ENCODE assay signal across 22 mouse cellular contexts in genomic region chr10:97589574-97589973, GRCm38 (mm10). TPM values are rescaled to one million over a fixed set of nuclear protein-coding genes. Genes with fewer than 3 reads are reported as not detected.
A peak's percentile ranks its signal among the peaks of the same experiment; 100 is the strongest.
DNase-seq lines count a peak whose midpoint lies in the region; ATAC-seq and TF ChIP-seq lines count a peak whose summit lies in the region.
"Had no signal": no experiment of that assay in that cellular context is flagged by ENCODE, and none has a peak within 500 bp of the region (broad histone marks: within the 10 kb centered on the region; RNA-seq: fewer than 3 reads in every experiment).

No protein-coding gene starts in this region.

- no peaks in the 10 kb centered on the region for H3K27me3 ChIP-seq in limb, embryonic 13.5 days
- no peaks in the 10 kb centered on the region for H3K27me3 ChIP-seq in limb, embryonic 10.5 days (ENCODE audit: low read depth, poor library complexity, severe bottlenecking)
- H3K27me3 ChIP-seq in heart, embryonic 14.5 days (ENCODE audit: control insufficient read depth, insufficient read depth, low read length): no peaks in the 10 kb centered on the region
- no peaks in the 10 kb centered on the region for H3K27me3 ChIP-seq in limb, embryonic 14.5 days (ENCODE audit: control insufficient read depth, insufficient read depth, low read length)
- H3K27me3 ChIP-seq in thymus, adult 2 months (ENCODE audit: control insufficient read depth, insufficient read depth, low read length): no peaks in the 10 kb centered on the region
- H3K27me3 ChIP-seq: hindbrain, embryonic 13.5 days had no signal

- no peak for DNase-seq in limb, embryonic 10.5 days (ENCODE audit: low spot score)
- DNase-seq in heart, adult 8-10 months (ENCODE audit: low spot score): peak; percentile 52
- no peak for DNase-seq in limb, embryonic 14.5 days (ENCODE audit: low spot score)
- no peak for DNase-seq in thymus, adult 2 months
- no peak for DNase-seq in layer of hippocampus, adult 8-10 months (ENCODE audit: low spot score in 2 of 2)
- DNase-seq in natural killer cell, adult 2 months (ENCODE audit: low spot score in 2 of 2): no peak
- DNase-seq: adrenal gland, postnatal 10 days; cerebellum, adult 2 months; gastrocnemius, postnatal 25 days; kidney, postnatal 4 days; lung, embryonic 14.5 days; midbrain, embryonic 14.5 days had no signal

- no peak overlapping the region for H3K9ac ChIP-seq in limb, embryonic 13.5 days
- no peak overlapping the region for H3K9ac ChIP-seq in heart, embryonic 14.5 days (ENCODE audit: low read length)
- H3K9ac ChIP-seq in limb, embryonic 14.5 days (ENCODE audit: low read depth, low read length, severe bottlenecking): no peak overlapping the region
- H3K9ac ChIP-seq: hindbrain, embryonic 13.5 days; lung, embryonic 14.5 days had no signal

- H3K9me3 ChIP-seq in limb, embryonic 13.5 days: no peaks in the 10 kb centered on the region
- no peaks in the 10 kb centered on the region for H3K9me3 ChIP-seq in limb, embryonic 10.5 days (replicated peaks)
- no peaks in the 10 kb centered on the region for H3K9me3 ChIP-seq in heart, embryonic 14.5 days (ENCODE audit: control insufficient read depth, low read length)
- no peaks in the 10 kb centered on the region for H3K9me3 ChIP-seq in limb, embryonic 14.5 days (ENCODE audit: control insufficient read depth, low read length)
- H3K9me3 ChIP-seq: hindbrain, embryonic 13.5 days had no signal

- no peaks in the 10 kb centered on the region for H3K36me3 ChIP-seq in limb, embryonic 13.5 days
- no peaks in the 10 kb centered on the region for H3K36me3 ChIP-seq in limb, embryonic 10.5 days
- no peaks in the 10 kb centered on the region for H3K36me3 ChIP-seq in heart, embryonic 14.5 days (ENCODE audit: control insufficient read depth, insufficient read depth, low read length)
- H3K36me3 ChIP-seq in limb, embryonic 14.5 days (ENCODE audit: control insufficient read depth, insufficient read depth, low read length): no peaks in the 10 kb centered on the region
- H3K36me3 ChIP-seq in thymus, adult 2 months (ENCODE audit: control insufficient read depth, insufficient read depth, low read length): no peaks in the 10 kb centered on the region
- H3K36me3 ChIP-seq: hindbrain, embryonic 13.5 days had no signal

- ATAC-seq in limb, embryonic 13.5 days (ENCODE audit: low FRiP score, low read depth): no peak
- ATAC-seq in heart, embryonic 14.5 days (ENCODE audit: insufficient number of reproducible peaks, insufficient read depth, low FRiP score, low read depth): no peak
- no peak for ATAC-seq in limb, embryonic 14.5 days (ENCODE audit: low FRiP score, low read depth)
- ATAC-seq: CD4-positive, CD25-positive, alpha-beta regulatory T cell, adult 4 months; forebrain, embryonic 14.5 days had no signal

- TF ChIP-seq CTCF in thymus, adult 2 months (IDR thresholded peaks at IDR 0.05; ENCODE audit: borderline replicate concordance, control insufficient read depth, extremely low read depth, insufficient read depth, low read length, poor library complexity): no peak

- H3K4me3 ChIP-seq in limb, embryonic 13.5 days: no peak overlapping the region
- H3K4me3 ChIP-seq in limb, embryonic 10.5 days: no peak overlapping the region
- H3K4me3 ChIP-seq in heart, embryonic 14.5 days (ENCODE audit: control insufficient read depth in 1 of 2, insufficient read depth in 1 of 2, low read depth in 1 of 2, low read length in 2 of 2): no peak overlapping the region
- H3K4me3 ChIP-seq in limb, embryonic 14.5 days (replicated peaks; ENCODE audit: low read length): no peak overlapping the region
- H3K4me3 ChIP-seq in thymus, adult 2 months (ENCODE audit: control insufficient read depth, insufficient read depth, low read length): no peak overlapping the region
- H3K4me3 ChIP-seq: hindbrain, embryonic 13.5 days had no signal

- peak overlapping the region; percentile 70; the same call in 1 of the 2 replicates for H3K27ac ChIP-seq in limb, embryonic 13.5 days
- no peak overlapping the region for H3K27ac ChIP-seq in limb, embryonic 10.5 days
- peak overlapping the region; percentile 25 to 45; a peak in 3 of 4 replicates for H3K27ac ChIP-seq in heart, embryonic 14.5 days (replicated peaks in 1 of 2; ENCODE audit: control insufficient read depth in 1 of 2, insufficient read depth in 1 of 2, low read depth in 2 of 2, low read length in 2 of 2)
- peak overlapping the region; percentile 48; the same call in 1 of the 2 replicates for H3K27ac ChIP-seq in limb, embryonic 14.5 days (replicated peaks; ENCODE audit: low read depth, low read length)
- H3K27ac ChIP-seq in thymus, adult 2 months (ENCODE audit: control insufficient read depth, insufficient read depth, low read length): no peak overlapping the region
- H3K27ac ChIP-seq: hindbrain, embryonic 13.5 days had no signal

- H3K4me1 ChIP-seq in limb, embryonic 13.5 days: peaks cover 16% of the 10 kb centered on the region
- H3K4me1 ChIP-seq in limb, embryonic 10.5 days: no peaks in the 10 kb centered on the region
- H3K4me1 ChIP-seq in heart, embryonic 14.5 days (ENCODE audit: control insufficient read depth in 2 of 2, insufficient read depth in 2 of 2, low read length in 2 of 2): peaks cover 2 to 5% of the 10 kb centered on the region in 2 experiments; a peak in 3 of 4 replicates
- H3K4me1 ChIP-seq in limb, embryonic 14.5 days (ENCODE audit: control insufficient read depth, insufficient read depth, low read length): peaks cover 22% of the 10 kb centered on the region
- no peaks in the 10 kb centered on the region for H3K4me1 ChIP-seq in thymus, adult 2 months (replicated peaks; ENCODE audit: control insufficient read depth, insufficient read depth, low read length)
- H3K4me1 ChIP-seq: hindbrain, embryonic 13.5 days had no signal

- no peak for TF ChIP-seq POLR2A in limb, embryonic 14.5 days (IDR thresholded peaks at IDR 0.05; ENCODE audit: borderline replicate concordance, extremely low read depth, insufficient read depth, insufficient read length)
- TF ChIP-seq POLR2A in thymus, adult 2 months (IDR thresholded peaks at IDR 0.05; ENCODE audit: control insufficient read depth, extremely low read depth, insufficient read depth, low read length, poor library complexity): no peak

- no peak overlapping the region for H3K4me2 ChIP-seq in limb, embryonic 13.5 days (replicated peaks)
- H3K4me2 ChIP-seq in heart, embryonic 14.5 days (ENCODE audit: low read length): no peak overlapping the region
- no peak overlapping the region for H3K4me2 ChIP-seq in limb, embryonic 14.5 days (replicated peaks; ENCODE audit: low read depth, low read length, severe bottlenecking)
- H3K4me2 ChIP-seq: hindbrain, embryonic 13.5 days; lung, embryonic 14.5 days had no signal

- WGBS in limb, embryonic 13.5 days: 75% methylated on average over 6 of the region's 6 CpGs
- WGBS in limb, embryonic 10.5 days: 92% methylated on average over 6 of the region's 6 CpGs
- WGBS in heart, embryonic 14.5 days: 20% methylated on average over 6 of the region's 6 CpGs
- 80% methylated on average over 6 of the region's 6 CpGs for WGBS in limb, embryonic 14.5 days
- WGBS in thymus, adult 2 months: 88% methylated on average over 6 of the region's 6 CpGs

RNA-seq across cellular contexts. Expression of gene Kera, which starts 17.1 kb away (rescaled TPM):
- 76.1 and 78.8 TPM in 2 replicates for polyA plus RNA-seq in limb, embryonic 13.5 days (2015; fragmentation: Nextera tagmentation; extraction: Ambion mirVana)
- polyA plus RNA-seq in limb, embryonic 10.5 days (2016; fragmentation: Nextera tagmentation; extraction: Ambion mirVana): 3.0 TPM in 1 of 2 replicates, not detected in the other
- not detected for total RNA-seq in heart, adult 8-10 months (2022)
- polyA plus RNA-seq in heart, embryonic 14.5 days (2014; fragmentation: Nextera tagmentation; extraction: Ambion mirVana): 0.20 TPM in 1 of 2 replicates, not detected in the other
- 119 and 122 TPM in 2 replicates for polyA plus RNA-seq in limb, embryonic 14.5 days (2012; rRNA removed)
- polyA plus RNA-seq in limb, embryonic 14.5 days (2014; fragmentation: Nextera tagmentation; extraction: Ambion mirVana): 151 and 180 TPM in 2 replicates
- polyA plus RNA-seq in thymus, adult 2 months (2012; rRNA removed): not detected in 2 replicates
- total RNA-seq in layer of hippocampus, adult 8-10 months (2022): under 1 TPM in 2 of 4 experiments, not detected in 2; 0.19 to 0.20 TPM
- total RNA-seq: left cerebral cortex, adult 18-20 months; liver, adult 2 months; megakaryocyte progenitor cell, adult 5-6 weeks; MEL had no signal
- polyA plus RNA-seq: CD4-positive, CD25-positive, alpha-beta regulatory T cell, adult 4 months; cerebellum, adult 2 months; forebrain, embryonic 14.5 days; hindbrain, embryonic 13.5 days; kidney, adult 2 months; liver, adult 2 months had no signal

RNA-seq across cellular contexts. Expression of gene Lum, which starts 24.6 kb away (rescaled TPM):
- 330 and 358 TPM in 2 replicates for polyA plus RNA-seq in limb, embryonic 13.5 days (2015; fragmentation: Nextera tagmentation; extraction: Ambion mirVana)
- polyA plus RNA-seq in limb, embryonic 10.5 days (2016; fragmentation: Nextera tagmentation; extraction: Ambion mirVana): 7.9 and 23.5 TPM in 2 replicates
- total RNA-seq in heart, adult 8-10 months (2022): 10 to 100 TPM; 35.0 to 49.0 (median 43.9) TPM
- polyA plus RNA-seq in heart, embryonic 14.5 days (2014; fragmentation: Nextera tagmentation; extraction: Ambion mirVana): 106 and 128 TPM in 2 replicates
- 402 and 410 TPM in 2 replicates for polyA plus RNA-seq in limb, embryonic 14.5 days (2012; rRNA removed)
- polyA plus RNA-seq in limb, embryonic 14.5 days (2014; fragmentation: Nextera tagmentation; extraction: Ambion mirVana): 586 and 602 TPM in 2 replicates
- 5.9 and 10.3 TPM in 2 replicates for polyA plus RNA-seq in thymus, adult 2 months (2012; rRNA removed)
- 1 to 10 TPM; 4.8 to 7.1 (median 6.0) TPM for total RNA-seq in layer of hippocampus, adult 8-10 months (2022)
- total RNA-seq: megakaryocyte progenitor cell, adult 5-6 weeks; MEL had no signal
- polyA plus RNA-seq: CD4-positive, CD25-positive, alpha-beta regulatory T cell, adult 4 months had no signal

RNA-seq across cellular contexts. Expression of gene Epyc, which starts 54.3 kb away (rescaled TPM):
- 24.8 and 30.1 TPM in 2 replicates for polyA plus RNA-seq in limb, embryonic 13.5 days (2015; fragmentation: Nextera tagmentation; extraction: Ambion mirVana)
- polyA plus RNA-seq in limb, embryonic 10.5 days (2016; fragmentation: Nextera tagmentation; extraction: Ambion mirVana): 0.34 TPM in 1 of 2 replicates, not detected in the other
- total RNA-seq in heart, adult 8-10 months (2022): under 1 TPM; 0.24 to 0.55 (median 0.31) TPM
- polyA plus RNA-seq in heart, embryonic 14.5 days (2014; fragmentation: Nextera tagmentation; extraction: Ambion mirVana): 0.27 and 1.2 TPM in 2 replicates
- polyA plus RNA-seq in limb, embryonic 14.5 days (2012; rRNA removed): 78.1 and 79.8 TPM in 2 replicates
- polyA plus RNA-seq in limb, embryonic 14.5 days (2014; fragmentation: Nextera tagmentation; extraction: Ambion mirVana): 25.6 and 38.4 TPM in 2 replicates
- polyA plus RNA-seq in thymus, adult 2 months (2012; rRNA removed): 0.38 and 0.42 TPM in 2 replicates
- total RNA-seq in layer of hippocampus, adult 8-10 months (2022): under 1 TPM in 1 of 4 experiments, not detected in 3; 0.12 TPM
- total RNA-seq: megakaryocyte progenitor cell, adult 5-6 weeks; MEL had no signal
- polyA plus RNA-seq: CD4-positive, CD25-positive, alpha-beta regulatory T cell, adult 4 months; liver, adult 2 months; midbrain, embryonic 14.5 days had no signal

Comparison
In these comparisons a context has a peak if more than half of its experiments do, and no peak if none do; other contexts are left out.
1. H3K27ac ChIP-seq: peak in limb, embryonic 13.5 days (single experiment), heart, embryonic 14.5 days (2 of 2) and limb, embryonic 14.5 days (single experiment); none in limb, embryonic 10.5 days (single experiment) and thymus, adult 2 months (single experiment).
2. RNA of gene Kera, which starts 17.1 kb away (polyA plus RNA-seq): 119 to 180 TPM in limb, embryonic 14.5 days and 76.1 to 78.8 TPM in limb, embryonic 13.5 days; 3.0 TPM in limb, embryonic 10.5 days, 0.20 TPM in heart, embryonic 14.5 days and not detected in thymus, adult 2 months; every median in the first group is over 10 times any median in the second.
3. RNA of gene Epyc, which starts 54.3 kb away (polyA plus RNA-seq): 25.6 to 79.8 TPM in limb, embryonic 14.5 days and 24.8 to 30.1 TPM in limb, embryonic 13.5 days; 0.27 to 1.2 TPM in heart, embryonic 14.5 days, 0.38 to 0.42 TPM in thymus, adult 2 months and 0.34 TPM in limb, embryonic 10.5 days; every median in the first group is over 10 times any median in the second.